Mouse (Mus musculus) ES-CJ7 (cell line): ENCODE results near the gene Il18.

Experiments
- DNase-seq: peaks from one replicate; pipeline ENCODE4 v3.0.0; 2011; ENCODE audit warnings: low read depth, low spot score

Gene Il18

DNA sequence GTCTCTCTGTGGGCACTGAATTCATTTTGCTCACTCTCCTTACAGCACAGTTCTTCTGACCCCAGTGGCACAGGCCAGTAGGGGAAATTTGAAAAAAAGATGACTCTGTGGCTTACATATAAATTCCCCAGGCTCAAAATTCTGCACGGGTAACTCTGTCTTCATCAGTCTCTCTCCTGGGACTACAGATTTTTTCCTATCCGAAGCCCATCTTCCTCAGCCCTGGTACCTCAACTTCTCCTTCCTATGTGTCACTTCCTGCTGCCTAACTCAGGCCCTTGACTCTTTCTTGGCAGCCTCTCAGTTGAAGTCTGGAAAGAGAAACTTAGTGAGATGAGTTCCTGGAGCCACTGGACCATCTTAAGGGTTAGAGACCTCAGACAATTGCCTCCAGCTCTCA, 1.1 kb upstream of the Il18 start:
- DNase-seq = no peak

DNA sequence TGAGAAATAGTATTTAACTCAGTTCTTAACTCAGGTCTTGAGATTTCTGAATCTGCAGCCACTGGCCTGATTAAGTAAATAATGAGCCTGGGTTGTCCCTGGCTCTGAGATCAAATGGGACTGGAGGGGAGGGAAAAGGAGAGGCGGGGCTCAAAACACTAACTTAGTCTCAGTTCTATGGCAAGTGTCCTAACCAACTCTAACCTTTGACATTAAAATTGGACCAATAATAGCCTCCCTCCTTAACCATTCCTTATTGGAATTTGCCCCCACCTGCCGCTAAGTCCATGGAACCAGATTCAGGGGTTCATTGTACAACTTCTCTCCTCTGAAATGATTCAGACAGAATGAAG, 443 bp downstream of the Il18 start, which contains the start of gene Bco2:
Bco2 (minus strand) TSS at position 88 of the 353 bp plus-strand sequence.
- DNase-seq = peak; percentile 24

DNA sequence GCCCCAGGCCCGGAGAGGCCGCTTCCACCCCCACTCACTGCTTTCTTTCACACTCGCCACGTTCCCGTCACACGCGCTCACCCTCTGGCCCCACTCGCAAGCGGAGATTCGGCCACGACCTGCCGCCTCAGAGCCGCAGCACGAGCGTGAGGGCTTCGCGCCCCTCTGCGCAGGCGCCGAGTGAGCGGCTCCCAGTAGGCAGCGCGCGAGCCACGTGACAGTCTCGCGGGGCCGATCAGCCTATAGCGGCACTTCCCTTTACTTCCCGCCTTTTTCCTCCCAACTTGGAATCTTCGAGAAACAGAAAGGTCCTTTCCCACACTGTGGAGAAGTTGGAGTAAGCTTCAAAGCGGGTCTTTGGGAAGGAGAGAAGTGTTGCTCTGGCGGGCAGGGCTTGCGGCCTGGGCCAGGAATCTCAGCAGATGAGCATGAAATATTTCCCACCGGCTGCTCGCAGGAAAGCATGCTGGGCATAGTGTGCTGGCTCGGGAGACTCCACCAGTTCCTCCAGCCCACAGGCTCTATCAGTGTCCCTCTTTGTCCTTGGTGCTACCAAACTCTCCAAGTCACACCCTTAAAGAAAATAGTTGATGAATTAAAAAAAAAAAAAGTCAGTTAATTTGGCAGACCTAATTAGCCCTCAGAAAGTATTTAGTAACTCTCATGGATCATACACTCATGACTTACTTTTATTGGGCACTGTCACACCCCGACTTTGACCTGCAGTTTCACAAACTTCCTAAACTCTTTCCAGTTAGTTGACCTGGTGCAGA, 6.7 kb downstream of the Il18 start, which contains the start of gene Tex12:
Tex12 (minus strand) TSS at position 181 of the 773 bp plus-strand sequence.
- DNase-seq = peak; percentile 68

DNA sequence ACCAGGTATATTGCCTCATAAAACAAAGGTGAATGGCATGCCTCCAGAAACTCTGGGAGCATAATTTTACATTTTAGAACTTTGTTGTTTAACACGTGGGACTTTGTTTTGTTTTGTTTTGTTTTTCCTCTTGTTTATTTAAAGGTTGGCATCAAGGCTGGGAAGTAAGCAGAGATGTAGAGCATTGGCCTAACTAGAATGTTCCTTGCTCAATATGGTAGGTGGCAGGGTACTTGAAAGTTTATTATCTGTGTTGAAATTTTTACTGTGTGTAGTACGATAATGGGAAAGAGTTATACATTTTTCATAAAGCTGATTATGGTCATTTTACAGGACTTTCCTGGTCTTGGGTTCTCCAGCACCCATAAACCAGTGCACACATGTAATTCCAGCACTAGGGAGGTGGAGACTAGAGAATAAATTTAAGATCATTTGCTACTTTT, 7.3 kb downstream of the Il18 start:
- DNase-seq = no peak

DNA sequence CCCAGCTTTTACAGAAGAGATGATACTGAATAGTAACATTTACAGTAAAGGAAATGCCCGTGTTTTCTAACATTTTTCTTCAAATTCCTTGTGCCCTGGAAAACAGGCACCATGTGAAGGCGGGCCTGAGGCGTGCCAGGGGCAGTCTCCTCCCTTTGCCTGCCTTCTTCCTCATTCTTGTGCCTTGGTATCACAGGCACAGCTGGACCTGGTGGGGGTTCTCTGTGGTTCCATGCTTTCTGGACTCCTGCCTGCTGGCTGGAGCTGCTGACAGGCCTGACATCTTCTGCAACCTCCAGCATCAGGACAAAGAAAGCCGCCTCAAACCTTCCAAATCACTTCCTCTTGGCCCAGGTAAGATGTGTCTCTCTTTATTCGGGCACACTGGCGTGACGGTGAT, 10.5 kb downstream of the Il18 start:
- no peak for DNase-seq

DNA sequence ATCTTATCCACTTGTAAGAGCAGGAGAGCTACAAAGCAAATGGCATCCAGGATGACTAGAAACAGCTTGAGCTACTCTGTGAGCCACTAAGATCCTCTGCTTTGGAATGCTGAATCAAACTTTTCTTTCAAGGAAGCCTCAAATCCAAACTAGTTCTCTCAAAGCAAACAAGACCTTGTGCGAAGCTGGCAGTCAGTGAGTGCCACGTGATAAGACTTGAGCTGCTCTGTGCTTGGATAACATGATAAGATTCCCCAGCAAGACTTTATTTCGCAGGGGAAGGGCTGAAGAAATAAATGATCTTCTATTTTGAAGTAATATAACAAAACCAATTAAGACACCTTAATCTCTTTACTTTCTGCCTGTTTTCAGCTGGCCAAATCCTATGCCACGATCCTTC, 11.3 kb downstream of the Il18 start:
- DNase-seq = no peak

DNA sequence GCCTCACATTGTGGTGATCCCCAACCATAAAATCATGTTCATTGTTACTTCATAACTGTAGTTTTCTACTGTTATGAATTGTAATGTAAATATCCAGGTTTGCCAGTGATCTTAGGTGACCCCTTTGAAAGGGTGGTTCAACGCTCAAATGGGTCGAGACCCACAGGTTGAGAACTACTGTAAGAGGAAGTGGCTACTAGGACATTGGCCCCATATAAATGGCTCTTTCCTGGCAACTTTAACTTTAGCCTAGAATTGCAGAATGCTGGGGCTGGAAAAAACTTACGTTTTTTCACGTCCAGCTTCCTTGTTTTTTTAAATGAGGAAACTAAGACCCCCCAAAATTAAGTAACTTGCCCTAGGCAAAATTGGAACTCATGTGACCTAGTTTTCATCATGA, 12.7 kb downstream of the Il18 start:
- DNase-seq = no peak

DNA sequence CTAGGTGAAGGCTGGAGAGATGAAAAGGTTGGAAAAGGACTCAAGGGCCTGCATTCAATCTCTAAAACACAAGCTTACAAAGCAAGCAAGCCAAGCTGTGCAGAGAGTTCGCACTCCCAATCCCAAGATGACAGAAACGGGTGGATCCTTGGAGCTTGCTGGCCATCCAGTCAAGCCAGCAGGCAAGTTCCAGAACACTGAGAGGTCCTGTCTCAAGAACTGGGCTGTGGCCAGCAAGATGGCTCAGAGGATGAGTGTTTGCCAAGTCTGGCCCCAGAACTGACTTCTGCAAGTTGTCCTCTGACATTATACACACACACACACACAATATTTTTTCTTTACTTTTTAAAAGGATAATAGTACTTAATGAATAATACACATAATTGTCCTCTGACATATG, 13.3 kb downstream of the Il18 start:
- DNase-seq = no peak

DNA sequence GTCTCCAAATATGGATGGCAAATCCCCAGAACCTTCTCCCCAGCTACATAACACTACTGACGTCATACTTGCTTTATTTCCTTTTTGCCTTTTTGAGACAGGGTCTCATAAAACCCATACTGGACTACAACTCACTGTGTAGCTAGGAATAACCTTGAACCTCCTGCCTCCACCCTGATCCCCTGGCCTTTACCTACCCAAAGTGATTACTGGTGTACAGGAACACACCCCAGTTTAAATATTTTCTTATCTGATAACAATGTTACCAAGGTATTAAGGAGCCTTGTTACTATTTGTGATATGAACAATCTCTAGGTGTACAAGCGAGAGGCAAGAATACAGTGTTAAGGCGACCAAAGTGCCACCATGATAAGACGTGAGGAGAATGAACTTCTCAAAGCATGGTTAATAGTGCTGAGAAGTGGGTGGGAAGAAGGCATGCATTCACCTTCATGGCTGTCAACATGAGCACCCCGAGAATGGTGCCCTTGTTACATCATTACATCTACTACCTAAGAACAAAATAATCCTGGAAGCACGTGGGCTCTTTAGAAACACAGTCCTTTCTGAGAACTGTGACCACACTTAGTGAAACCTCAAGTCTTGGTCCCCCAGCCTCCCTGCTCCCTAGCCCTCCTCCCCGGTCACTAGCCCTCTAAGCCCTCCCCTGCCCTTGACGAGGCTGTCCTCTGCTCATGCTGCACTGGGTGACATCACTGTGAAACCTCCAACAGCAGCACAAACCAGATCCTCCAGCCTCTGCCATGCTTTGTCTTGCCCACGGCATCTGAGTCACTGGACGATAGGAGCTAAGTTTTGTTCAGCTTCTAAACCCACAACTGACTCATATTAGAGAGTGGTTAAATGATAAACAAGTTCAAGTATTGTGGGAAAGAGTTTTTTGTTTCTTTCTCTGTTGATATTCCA, 15.2 kb downstream of the Il18 start:
- no peak for DNase-seq

DNA sequence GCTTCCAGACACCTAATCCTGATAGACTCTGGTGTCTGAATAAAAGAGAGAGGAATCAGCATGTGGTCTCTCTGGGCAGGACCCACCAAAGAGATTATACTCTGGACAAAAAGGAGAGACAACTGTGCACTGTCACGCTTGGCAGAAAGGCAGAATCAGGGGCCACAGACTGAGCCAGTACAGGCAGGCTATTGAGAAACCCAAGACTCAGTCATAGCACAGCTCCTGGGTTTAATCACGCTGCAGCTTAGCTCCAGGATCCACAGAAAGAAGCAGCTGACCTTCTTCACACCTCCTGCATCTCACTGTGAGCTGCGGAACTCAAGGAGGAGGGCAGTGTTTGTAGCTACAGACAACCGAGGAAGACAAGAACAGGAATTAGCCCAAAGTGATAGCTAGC, 25.7 kb downstream of the Il18 start:
- no peak for DNase-seq

DNA sequence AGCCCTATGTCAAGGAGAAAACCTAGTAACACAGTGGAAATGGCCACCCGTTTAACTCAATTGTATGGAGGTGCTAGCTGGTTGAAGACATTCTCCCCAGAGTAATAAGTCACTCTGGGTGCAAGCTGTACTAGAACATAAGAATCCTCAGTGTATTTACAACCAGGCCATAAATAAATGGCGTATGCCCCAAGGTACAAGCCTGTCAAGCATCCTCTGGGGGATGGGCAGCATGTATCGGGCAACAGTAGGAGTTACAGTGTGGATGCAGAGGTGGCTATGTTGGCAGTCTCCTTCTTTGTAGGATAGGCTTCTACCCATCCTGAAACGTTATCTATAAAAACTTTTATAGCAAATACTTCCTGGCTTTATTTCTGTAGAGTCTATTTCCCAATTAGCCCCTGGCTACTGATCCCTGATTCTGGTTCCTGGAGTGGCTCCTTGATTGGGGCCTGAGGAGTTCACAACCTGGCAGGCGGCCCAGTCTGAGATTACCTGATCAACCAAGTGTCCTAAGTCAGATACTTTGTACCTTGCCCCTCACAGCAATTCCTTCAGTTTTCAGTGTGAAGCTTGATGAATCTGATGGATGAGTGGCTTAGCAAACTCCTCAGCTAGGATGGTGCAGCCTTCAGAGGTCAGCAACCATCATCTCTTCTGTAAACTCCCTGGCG, 30.7 kb downstream of the Il18 start:
- no peak for DNase-seq

DNA sequence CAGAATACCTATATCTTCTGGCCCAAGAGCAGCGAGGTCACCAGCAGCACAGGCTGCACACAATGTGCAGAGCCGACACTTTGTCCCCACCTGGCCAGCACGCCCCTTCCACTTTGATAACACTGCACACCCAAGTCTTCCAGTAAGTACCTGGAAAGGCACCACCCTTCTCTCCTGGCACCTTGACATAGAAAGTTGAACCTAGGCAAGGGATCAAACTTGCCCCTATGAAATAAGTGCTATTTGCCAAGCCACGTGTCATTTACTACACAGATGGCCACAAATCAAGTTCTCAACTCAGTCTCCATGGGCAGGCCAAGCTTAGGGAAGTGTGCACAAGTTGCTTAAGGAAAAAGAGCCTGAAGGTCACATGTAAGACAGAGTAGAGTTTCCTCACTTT, 32.3 kb downstream of the Il18 start:
- no peak for DNase-seq

DNA sequence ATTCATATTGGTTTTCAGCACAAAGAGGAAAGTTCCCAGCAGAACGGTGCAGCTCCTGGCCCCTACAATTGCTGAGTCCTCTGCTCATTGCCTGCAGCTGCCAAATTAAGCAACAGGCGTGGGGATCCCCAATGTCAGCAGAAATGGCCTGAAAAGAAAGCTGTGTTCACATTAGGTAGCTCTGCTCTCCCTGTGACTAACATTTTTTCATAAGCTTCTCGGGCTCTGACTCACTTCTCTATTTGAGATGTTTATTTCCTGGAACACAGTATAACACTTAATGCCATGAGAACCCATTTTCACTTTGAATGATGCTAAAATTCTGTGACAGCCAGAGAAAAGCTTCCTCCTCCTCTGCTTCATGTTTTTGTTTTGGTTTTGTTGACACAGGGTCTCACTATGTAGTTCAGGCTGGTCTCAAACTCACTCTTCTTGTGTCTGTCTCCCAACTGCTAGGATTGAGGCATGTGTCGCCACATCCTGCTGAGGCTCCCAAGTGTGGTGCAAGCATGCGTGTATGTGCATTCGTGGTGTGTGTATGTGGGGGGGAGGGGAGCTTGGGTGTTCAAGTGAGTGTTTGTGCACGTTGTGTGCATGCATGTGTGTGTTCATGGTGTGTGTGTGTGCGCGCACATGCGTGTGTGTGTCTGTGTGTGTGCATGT, 36.4 kb downstream of the Il18 start:
- DNase-seq = no peak

DNA sequence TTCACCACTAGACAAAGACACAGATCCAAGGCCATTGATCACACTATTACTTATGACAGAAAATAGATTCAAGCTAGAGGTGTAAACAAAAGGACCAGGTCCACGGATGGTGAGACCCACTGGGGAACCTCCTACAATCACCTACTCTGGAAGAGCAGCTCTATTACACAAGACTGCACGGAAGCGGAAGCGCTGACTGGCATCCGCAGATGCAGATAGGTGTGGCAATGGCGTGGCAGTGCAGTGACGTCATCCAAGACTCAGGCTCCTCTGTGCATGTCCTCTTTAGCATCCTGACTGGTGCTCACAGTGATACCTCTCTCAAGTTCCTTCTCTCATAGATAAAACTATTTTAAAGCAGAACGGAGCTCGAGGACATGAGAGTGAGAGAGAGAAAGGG, 38.3 kb downstream of the Il18 start:
- DNase-seq = no peak

DNA sequence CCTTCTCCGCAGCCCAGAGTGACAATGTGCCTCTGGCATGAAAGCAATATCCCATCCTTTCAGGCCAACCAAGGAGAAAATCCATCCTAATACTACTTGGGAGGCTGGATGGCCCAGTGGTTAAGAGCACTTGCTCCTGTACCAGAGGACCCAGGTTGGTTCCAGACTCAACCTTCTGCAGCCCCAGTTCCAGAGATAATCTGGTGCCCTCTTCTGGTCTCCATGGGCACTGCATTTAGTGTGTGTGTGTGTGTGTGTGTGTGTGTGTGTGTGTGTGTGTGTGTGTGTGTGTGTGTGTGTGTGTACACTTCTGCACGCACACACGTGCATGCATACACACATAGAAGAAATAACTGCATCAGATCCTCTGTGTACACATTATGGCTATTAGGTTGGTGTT, 38.9 kb downstream of the Il18 start:
- DNase-seq = peak; percentile 64

DNA sequence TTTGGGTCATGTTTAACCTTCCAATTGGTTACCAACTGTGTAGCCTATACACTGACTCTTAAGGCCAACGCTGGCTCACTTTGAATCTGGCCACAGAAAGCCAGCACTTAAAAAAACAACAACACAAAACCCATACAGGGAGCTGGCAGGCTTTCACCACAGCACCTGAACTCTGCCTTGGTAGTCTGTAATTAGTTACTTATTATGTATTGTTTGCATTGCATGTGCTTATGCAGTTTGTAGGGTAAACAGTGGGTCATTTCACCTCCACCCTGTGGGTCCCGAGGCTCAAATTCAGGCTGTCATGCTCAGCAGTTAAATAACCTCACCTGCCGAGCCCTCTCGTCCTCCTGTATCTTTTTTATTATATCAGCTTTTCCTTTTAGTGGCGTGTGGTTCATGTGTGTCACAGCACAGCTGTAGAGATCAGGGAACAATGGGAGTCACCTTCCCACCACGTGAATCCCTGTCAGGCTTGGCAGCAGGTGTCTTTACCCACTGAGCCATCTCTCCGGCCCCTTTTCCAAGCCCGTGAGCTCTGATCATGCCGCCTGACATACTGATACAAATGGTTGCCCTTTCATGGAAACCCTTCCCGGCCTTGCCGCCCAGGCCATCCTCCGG, 40.3 kb downstream of the Il18 start:
- DNase-seq = no peak

DNA sequence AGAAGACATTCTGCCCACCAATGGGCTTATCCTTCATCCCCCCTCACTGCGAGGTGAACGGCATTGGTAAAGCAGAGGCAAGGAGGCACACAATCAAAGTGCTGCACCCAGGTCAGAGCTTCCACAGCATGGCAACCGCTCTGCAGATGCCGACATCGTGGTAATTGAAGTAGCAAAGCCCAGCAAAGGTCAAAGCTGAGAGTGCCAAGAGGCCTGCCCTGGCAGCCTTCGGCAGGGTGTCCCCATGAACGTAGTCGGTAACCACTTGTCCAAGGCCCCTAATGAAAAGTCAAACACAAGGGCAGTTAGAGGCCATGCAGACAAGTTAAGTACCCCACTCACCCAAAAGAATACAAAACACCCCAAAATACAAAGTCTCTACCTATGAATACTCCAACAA, 42.3 kb downstream of the Il18 start:
- no peak for DNase-seq

DNA sequence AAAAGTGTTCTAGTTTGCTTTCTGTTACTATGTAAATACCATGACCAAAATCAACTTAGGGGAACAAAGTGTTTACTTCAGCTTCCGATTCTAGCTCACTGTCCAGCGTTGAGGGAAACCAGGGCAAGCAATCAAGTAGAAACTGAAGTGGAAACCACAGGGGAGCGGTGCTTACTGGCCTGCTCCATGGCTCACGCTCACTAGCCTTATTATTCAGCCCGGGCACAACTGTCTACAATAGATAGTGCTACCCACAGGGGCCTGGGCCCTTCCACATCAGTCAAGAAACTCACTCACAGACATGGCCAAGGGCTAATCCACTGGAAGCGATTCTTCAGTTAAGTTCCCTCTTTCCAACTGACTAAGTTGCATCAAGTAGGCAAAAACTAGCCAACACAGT, 46.9 kb downstream of the Il18 start:
- no peak for DNase-seq

DNA sequence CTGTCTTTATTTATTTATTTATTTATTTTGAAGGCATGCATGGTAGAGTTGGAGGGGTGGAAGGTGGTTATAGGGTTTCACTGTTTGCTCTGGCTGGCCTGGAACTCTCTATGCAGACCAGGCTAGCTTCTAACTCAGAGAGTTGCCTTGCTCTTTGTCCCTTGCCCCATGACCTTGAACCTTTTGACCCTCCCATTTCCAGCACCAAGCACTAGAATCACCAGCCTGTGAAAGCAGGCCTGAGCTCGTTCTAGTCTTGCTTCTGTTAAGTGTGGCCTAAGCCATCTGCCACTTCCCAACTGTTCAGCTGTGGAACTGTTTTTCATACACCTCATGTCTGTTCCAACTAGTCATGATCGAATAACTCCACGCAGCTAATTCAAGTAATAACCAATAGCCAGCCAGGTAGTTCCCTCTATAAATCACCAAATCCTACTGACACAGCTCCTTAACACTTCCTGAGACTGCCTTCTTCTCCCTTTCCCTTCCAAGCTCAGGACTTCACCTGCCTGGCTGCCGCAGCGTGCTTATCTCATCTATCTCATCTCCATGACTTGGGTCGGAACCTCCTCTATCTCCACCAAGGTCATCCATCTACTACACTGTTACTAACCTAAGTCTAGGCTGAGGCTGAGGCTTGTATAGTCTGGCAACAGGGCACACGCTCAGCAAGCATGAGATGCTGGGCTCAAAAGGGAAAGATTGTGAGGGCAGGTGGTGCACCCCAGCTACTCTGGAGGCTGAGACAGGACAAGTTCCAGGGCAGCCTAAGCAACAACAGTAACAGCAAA, 47.6 kb downstream of the Il18 start:
- peak; percentile 60 for DNase-seq
